Mouse (Mus musculus) CD4-positive, CD25-positive, alpha-beta regulatory T cell, adult 2 months (primary cell): ENCODE measurements around the gene Cryab.

ENCODE experiments used
- DNase-seq: peaks from one replicate; pipeline ENCODE4 v3.0.0-alpha.2; 2012; ENCODE audit warnings: low read depth, low spot score

Cryab gene

DNA sequence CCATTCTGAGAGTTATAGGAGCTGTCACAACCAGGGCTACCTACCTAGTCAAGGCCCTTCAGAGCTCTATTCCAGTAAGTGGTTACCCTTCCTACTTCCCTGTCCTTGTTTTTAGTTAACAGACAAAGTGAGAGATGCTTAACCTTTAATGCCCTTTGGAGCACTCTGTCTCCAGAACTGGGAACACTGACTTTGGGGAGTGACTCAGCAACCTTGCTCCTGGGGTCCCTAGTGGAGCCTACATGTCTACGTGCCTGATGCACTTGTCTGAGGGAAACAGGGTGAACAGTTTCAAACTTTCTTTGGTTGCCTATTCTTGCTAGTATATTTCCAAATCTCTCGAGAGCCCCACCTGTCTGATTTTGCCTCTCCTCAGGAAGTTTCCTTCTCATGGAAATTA is 8.4 kb upstream of the Cryab start:
- no peak for DNase-seq

DNA sequence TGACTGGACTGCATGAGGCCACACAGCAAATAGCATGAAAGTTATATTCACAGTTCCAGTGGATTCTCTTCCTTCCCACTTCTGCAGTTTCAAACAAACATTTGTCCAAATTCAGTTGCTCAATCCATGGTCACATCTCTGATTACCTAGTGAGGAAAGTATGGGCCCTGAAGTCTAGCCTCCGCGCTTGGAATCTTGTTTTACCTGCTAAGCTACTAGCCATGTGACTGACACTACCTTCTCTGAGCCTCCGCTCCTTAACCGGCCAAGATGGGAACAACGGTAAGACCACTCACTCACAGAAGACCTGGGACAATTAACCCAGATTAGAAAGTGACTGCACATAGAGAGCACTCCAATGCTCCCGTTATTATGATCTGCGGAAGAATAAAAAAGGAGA is 5.3 kb upstream of the Cryab start:
- no peak for DNase-seq

DNA sequence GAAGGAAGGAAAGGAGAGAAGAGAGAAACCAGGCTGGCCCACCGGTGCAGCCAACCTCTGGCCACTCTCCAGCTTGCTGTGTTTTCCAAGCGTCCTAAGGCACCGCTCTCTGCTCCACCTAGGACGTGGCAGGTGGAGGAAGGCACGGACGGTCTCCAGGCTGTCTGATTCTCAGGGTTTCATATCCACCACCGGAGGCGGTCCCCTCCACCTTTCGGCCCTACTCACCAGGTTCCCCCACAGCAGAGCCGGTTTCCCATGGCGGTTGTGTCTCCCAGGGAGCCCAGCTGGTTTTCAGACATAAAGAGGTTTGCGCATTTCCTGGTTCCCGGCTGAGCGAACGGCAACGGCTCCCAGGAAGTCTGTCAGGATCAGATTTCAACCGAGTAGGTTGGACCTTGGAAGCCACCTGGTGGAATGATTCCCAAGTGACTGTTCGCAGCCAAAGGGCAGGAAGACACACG is 4.9 kb upstream of the Cryab start, which contains the start of gene 2310030G06Rik:
2310030G06Rik (minus strand) TSS at position 323 of the 464 bp plus-strand sequence.
- no peak for DNase-seq

DNA sequence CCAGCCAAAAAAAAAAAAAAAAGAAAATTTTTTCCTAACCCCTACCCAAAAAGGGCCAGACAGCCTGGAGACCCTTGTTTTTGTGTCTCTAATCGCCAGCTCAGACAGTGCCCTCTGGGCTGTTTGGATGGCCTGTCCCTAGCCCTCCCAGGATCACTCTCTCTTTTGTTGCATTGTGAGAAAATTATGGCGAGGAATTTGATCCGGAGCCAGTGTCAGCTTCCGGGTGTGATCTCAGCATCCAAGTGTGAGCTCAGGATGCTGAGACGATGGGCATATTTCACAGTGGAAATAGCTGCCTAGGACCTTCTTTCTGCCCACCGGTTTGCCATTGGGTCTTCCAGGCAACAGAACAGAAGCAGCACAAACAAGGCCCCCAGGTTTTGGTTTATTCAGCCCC is 419 bp upstream of the Cryab start:
- no peak for DNase-seq

DNA sequence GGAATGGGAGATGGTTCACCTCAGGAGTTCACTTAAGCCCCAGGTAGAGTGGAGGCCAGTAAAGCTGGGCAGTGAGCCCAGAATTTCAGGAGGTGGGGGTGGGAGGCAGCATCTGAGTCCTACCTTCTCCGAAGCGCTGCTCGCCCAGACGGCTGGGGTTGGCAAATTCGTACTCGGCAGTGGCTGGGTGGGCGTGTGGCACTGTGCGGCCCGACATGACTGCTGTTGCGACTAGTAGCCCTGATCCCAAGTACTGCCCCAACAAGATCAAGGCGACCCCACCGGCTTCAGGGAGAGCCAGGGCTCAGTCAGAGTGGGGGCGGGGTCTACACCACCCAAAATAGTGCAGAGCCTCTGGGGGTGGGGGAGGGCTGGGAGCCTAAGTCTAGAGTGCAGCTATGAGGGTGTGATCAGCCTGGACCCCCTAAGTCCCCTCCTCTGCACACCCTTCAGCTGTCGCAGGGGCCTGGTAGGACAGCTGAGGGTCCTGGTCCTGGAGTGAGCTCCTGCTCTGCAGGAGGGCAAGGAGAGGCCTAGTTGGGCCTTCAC is 1.0 kb downstream of the Cryab start, which contains the start of gene Hspb2:
Hspb2 (minus strand) TSS at position 301 of the 549 bp plus-strand sequence.
- DNase-seq, result no peak

DNA sequence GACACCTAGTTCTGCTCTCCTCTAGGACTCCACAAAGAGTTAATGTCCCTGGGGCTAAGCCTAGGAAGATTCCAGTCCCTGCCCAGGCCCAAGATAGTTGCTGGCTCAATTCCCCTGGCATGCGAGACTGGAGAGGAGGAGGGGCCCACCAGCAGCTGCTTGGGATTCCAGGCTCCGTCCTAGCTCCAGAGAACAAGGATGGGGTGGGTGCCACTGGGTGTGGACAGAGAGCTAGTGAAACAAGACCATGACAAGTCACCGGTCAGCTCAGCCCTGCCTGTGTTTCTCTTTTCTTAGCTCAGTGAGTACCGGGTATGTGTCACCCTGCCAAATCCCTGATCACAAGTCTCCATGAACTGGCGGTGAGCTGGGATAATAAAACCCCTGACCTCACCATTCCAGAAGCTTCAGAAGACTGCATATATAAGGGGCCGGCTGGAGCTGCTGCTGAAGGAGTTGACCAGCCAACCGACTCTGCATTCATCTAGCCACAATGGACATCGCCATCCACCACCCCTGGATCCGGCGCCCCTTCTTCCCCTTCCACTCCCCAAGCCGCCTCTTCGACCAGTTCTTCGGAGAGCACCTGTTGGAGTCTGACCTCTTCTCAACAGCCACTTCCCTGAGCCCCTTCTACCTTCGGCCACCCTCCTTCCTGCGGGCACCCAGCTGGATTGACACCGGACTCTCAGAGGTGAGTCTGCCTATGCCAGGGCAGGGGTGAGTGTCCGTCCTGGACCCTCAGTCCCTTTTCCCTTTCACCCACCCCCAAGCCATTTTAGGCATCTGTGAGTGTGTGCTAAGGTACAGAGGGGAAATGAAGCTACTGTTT is 1.9 kb downstream of the Cryab start:
- DNase-seq, result no peak

DNA sequence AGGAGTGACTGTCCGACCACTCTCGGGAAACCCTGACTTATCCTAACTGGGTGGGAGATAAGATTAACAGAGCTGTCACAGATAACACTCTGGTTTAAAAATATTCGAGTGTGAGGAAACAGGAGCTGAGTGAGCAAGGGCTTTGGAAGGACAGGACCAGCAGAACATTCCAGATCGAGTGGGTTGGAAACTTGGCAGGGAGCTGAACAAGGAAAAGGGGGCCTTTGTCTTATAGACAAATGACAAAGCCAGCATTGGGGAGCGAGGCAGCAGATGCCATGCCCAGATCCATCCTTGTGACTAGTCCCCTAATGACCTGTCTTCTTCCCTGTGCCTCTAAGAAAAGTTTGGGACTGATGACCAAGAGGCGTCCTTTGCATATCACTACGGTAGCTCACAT is 2.8 kb downstream of the Cryab start:
- no peak for DNase-seq

DNA sequence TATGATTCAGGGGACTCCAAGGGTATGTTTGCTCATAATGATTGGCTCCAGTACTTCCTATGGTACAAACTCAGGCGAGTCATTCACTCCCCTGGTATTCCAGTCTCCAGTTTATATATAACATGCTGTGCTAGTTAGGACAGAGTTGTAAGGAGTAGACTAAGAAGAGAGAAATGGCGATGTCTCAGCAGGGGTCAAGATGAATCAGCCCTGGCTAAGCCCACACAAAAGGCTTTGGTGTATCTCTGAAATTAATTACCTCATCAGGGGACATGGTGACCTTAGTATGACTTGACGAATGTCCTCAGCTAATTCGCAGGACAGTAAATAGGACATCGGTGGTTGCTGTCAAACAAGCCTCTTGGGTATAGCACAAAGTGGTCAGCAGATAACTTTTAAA is 5.6 kb downstream of the Cryab start:
- no peak for DNase-seq

DNA sequence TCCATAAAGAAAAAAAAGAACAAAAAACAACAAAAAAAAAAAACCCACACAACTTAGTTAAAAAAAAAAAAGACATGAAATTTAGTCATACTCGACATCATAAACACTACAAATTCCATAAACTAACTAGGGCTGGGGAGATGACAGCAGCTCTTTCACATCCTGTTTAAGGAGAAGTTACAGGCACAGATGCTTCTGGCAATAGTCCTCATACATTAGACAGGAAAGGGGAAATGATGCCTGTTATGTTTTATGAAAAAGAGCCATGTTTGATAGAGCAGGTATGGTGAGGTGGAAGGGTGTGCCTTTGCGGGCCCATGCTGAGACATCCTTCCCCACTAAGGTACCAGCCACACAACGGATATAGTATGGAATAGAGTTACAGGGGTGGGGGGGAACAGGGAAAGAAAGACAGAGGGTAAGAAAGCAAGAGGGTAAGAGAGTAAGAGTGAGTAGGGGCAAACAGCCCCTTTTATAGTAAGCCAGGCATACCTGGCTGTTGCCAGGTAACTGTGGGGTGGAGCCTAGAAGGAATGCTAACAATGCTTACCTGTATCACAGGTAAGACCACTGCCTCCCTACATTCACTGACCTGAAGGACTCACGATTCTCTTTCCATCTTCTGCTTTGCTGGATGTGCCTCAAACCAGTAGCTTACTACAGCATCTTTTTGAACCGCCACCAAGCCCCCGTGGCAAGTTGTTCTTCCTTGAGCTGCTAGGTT is 10.6 kb downstream of the Cryab start:
- no peak for DNase-seq

DNA sequence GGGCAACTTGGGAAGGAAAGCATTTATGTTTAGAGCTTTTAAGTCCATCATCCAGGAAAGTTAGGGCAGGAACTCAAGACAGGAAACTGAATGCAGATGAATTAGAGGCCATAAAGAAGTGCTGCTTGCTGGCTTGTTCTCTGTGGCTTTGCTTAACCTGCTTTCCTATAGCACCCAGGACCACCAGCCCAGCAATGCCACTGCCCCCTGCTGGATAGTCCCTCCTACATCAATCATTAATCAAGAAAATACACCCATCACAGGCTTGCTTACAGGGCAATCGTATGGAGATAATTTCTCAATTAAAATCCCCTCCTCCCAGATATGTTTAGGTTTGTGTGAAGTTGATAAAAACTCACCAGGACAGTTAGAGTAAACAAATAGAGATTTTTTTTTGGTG is 12.2 kb downstream of the Cryab start:
- peak; percentile 40 for DNase-seq

DNA sequence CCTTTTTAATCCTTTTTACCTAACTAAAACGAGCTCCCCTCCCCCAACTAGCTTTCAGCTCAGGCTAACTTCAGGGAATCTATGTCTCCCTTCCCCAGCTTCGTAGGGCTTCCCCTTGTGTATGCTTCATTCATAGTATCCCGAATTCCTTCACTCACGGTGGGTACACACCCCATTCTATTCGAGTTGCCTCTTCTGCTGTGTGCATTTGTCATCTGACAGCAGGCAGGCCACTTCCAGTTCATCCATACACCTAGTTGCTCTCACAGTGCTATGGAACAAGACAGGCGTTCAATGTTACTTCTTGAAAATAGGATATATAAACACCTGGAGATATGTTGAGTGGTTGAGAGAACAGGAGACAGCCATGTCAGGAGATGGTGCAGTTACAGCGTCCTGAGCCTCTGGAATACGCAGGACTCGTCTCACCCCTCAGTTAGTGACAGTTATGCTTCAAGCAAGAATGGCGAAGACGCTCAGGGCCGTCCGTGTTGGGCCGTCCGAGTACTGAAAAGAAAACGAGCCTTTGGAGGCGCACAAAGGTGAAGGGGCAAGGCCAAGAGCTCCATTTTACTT is 16.5 kb downstream of the Cryab start:
- no peak for DNase-seq

DNA sequence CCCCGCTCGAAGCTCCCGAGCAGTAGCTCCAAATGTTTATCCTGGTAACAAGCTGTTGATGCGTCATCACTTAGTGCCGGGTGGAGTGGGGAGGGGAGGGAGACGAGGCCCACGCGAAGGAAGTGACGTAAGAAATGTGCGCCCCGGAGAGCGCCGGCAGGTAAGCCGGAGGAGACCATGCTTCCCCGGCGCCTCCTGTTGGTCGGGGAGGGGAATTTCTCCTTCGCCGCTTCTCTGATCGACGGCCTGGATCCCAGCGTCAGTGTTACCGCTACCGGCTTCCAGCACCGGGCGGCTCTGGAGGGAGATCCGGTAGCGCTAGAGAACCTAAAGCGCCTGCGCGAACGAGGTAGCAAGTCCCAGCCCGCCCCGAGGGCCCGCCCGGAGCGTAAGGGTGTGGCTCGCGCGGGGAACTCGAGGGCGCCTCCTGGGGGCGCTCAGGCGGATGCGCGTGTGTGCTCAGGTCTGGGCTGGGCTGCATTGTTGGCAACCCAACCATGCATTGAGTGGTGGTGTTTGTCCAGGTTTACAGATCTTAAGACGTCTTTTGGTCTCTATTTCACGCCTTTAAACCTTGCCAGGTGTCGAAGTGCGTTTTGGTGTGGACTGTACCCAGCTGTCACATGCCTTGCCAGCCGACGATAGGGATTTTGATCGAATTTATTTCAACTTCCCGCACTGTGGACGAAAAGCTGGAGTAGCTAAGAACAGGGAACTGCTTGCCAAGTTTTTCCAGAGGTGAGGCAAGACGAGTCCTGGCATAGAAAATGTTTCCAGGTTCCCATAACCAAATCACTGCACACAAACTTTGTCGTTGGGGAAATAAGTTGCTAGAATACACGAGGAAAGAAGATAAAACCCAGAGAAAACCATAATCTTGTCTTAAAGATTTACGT is 17.2 kb downstream of the Cryab start, which contains the start of gene Fdxacb1:
Fdxacb1 (plus strand) TSS at position 130 of the 896 bp plus-strand sequence.
- peak; percentile 99 for DNase-seq

DNA sequence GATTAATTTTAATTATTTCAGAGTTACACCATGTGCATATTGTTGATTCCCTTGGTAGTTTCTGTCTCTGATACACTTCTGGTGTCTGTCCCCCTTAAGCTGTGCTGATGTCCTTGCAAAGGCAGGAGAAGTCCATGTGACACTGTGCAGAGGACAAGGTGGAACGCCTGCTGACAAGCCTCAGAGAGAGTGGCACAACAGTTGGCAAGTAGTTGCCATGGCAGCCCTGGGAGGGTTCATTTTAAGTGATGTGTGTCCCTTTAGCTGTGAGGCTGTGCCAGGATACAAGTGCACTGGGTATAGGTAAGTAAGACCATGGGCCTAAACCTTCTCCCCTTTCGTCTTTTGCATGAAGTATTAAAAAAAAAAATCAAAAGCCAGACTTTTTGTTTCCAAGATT is 18.9 kb downstream of the Cryab start:
- no peak for DNase-seq

DNA sequence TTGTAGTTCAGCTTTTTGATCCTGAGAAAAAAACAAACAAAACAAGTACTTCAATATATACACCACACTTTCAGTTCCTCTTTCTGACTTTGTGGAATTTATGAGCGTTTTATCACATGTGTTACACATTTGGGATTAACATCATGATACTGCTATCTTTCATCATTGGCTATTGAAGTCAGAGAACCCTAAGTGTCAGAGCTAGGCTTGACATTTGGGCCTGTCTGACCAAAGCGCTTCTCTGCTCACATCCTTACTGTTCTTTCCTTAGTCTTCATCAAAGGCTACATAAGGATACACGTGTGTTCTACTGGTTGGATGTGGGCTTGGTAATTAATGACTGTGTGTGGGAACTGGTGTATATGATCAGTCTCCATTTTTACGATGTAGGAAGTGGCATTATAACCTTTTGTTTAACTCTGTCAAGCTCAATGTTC is 22.9 kb downstream of the Cryab start:
- no peak for DNase-seq

DNA sequence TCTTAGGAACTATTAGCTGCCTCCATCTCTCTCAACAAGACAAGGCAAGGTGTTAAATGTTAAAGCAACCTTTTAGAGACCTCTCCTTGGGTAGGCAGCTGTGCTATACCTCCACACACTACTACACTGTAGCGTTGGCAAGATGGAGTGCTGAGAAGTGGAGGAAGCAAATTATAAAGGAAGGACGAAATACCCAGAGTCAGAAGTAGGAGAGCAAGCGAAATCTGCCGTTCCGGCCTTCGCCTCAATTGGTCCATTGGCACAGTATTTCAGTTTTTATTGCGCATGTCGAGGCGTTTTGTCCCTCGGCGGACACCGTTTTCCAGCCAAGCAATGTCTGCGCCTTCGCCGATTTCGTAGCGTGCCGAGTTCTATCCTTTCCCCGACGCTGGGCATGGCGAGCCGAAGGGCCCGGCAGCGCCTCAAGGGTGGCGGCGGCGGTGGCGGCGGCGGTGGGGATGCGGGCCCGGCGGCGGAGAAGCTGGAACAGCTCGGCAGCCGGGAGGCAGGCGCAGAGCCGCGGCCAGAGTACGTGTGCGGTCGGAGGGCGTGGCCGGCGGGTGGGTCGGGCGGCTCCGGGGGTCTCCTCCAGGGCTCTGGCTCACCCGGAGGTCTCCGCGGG is 24.0 kb downstream of the Cryab start, which contains the start of the genes Alg9 and 1110032A03Rik:
Alg9 (plus strand) TSS at position 29 of the 622 bp plus-strand sequence.
1110032A03Rik (minus strand) TSS at position 530 of the 622 bp plus-strand sequence.
- peak; percentile 93 for DNase-seq

DNA sequence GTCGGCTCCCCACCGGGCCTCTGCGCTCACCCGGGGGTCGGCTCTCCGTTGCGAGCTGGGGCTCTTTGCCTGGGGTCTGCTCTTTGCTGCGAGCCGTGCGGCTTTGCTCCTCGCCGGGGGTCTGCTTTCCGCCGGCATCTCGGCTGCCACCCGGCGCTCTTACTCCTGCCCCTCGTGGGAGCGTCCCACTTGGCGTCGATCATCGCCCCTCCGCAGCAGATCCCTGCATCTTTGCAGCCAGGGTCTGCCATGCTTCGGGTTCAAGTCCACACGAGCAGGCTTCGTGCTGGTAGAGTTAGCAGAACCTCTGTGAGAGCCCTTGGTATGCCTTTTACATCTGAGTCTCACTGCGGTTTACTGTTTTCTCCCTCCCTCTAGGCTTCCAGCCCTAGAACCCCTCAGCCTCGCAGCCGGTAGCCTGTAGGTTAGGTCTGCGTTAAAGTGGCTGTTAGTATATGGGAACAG is 24.6 kb downstream of the Cryab start:
- DNase-seq, result peak; percentile 34

DNA sequence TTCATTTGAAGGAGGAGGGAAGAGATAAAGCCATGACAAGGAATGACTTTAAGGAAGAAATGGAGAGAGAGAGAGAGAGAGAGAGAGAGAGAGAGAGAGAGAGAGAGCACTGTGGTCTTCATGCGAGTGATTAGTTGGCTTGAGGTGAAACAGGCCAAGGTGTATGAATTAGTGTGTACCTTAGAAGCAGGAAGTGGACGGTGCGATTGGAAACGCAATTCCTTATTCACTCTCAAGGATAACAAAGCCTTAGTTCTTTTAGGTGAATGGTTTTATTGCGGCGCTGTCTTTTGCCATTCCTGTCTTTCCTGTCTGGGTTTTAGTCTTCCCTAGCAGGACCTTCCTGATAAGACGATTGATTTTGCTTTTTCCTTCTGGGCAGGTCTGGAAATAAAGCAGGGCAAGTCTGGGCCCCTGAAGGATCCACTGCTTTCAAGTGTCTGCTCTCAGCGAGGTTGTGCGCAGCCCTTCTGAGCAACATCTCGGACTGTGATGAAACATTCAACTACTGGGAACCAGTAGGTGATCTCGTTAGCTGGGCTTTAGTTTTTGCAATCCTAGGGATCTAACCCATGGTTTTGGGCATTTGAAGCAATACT is 25.1 kb downstream of the Cryab start:
- no peak for DNase-seq

DNA sequence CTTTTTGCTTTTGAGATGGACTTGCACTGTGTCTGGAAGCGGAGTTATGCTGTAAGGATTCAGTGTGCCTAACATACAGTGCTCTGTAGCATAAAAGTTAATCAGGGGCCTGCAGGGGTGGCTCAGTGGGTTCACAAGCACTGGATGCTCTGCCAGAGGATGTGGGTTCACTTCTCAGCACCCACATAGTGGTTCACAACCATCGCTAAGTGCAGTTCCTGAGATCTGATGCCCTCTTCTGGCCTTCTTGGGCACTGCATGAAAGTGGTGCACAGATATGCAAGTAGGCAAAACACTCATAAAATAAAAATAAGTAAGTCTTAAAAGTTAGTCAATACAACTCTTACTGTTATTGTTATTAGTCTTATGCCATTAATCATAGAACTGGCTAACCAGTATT is 31.0 kb downstream of the Cryab start:
- DNase-seq, result peak; percentile 71

DNA sequence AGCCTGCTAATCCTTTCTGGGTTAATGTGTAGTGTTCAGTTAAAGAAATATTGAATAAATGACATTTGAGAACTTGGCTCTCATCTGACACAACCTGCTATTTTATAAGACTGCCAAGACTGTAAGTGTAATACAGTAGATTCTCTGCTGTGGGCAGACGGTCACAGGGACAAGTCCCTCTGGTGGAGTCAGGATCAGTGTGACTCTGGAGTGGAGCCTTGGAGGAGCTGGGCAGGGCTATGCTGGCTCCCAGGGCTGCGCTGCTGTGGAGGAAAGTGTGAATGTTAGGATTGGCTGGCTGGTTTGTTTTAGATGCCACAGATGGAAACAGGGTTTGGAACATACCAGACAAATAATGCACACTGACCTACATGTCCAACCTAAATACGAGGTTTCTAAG is 44.1 kb downstream of the Cryab start:
- DNase-seq, result no peak

DNA sequence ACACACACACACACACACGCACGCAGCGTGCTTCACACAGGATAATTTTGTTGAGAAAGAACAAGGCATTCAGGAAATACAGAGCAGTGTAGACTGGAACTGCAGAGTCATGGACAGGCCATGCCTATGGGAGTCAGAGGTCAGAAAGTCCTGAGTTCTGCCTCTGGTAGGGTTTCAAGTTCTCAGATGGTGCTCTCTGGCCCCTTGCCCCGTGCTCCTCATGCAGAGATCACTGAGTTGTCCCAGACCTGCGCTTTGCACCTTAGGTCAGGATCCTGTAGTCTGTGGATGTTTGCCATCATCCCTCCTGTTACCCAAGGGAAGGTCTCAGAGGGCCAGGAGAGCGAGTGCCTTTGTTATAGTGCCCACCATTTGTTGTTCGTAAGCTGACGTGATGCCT is 45.7 kb downstream of the Cryab start:
- no peak for DNase-seq
